22 mouse cellular contexts compared by ENCODE assay signal in genomic region chr7:98793811-98794210, GRCm38 (mm10). TPM values are rescaled to one million over a fixed set of nuclear protein-coding genes. Genes with fewer than 3 reads are reported as not detected.
"Had no signal": no experiment of that assay in that cellular context is flagged by ENCODE, and none has a peak within 500 bp of the region (broad histone marks: within the 10 kb centered on the region; RNA-seq: fewer than 3 reads in every experiment).

No protein-coding gene starts in this region.

- H3K4me2 ChIP-seq: lung, embryonic 15.5 days; midbrain, embryonic 12.5 days; neural tube, embryonic 13.5 days; neural tube, embryonic 15.5 days had no signal

- H3K27ac ChIP-seq: lung, embryonic 15.5 days; macrophage; midbrain, embryonic 10.5 days; midbrain, embryonic 12.5 days; neural tube, embryonic 13.5 days; neural tube, embryonic 15.5 days had no signal

- H3K4me1 ChIP-seq: neural tube, embryonic 15.5 days had no signal

- ATAC-seq: liver, postnatal 0 days; midbrain, embryonic 16.5 days had no signal

- H3K9ac ChIP-seq: liver, postnatal 0 days; lung, embryonic 15.5 days; midbrain, embryonic 12.5 days; neural tube, embryonic 13.5 days; neural tube, embryonic 15.5 days had no signal

- H3K36me3 ChIP-seq: lung, embryonic 15.5 days; midbrain, embryonic 10.5 days; midbrain, embryonic 12.5 days; neural tube, embryonic 13.5 days; neural tube, embryonic 15.5 days had no signal

- H3K27me3 ChIP-seq: lung, embryonic 15.5 days; midbrain, embryonic 12.5 days; neural tube, embryonic 13.5 days had no signal

- DNase-seq: liver, postnatal 0 days; lung, adult 2 months; lung, postnatal 14 days; lung, postnatal 36 days; midbrain, embryonic 14.5 days; retina, postnatal 1 day; right cerebral cortex, adult 18-20 months; right cerebral cortex, postnatal 25 days; right cerebral cortex, postnatal 4 days; spleen, adult 18-20 months; thymus, adult 18-20 months; thymus, postnatal 14 days; thymus, postnatal 36 days had no signal

- H3K4me3 ChIP-seq: lung, embryonic 15.5 days; midbrain, embryonic 10.5 days; midbrain, embryonic 12.5 days; myocyte; neural tube, embryonic 13.5 days; neural tube, embryonic 15.5 days had no signal

- H3K9me3 ChIP-seq: lung, embryonic 15.5 days; midbrain, embryonic 10.5 days; midbrain, embryonic 12.5 days; neural tube, embryonic 13.5 days; neural tube, embryonic 15.5 days had no signal

RNA-seq across cellular contexts. Expression of gene Wnt11, which starts 41.1 kb away (rescaled TPM):
- total RNA-seq: megakaryocyte-erythroid progenitor cell, adult 5-6 weeks had no signal
- polyA plus RNA-seq: macrophage had no signal
